Mouse (Mus musculus) heart, adult 2 months (tissue): Measurements from ENCODE around the gene Mogat1. TPM values are rescaled to one million over a fixed set of nuclear protein-coding genes. Genes with fewer than 3 reads are reported as not detected.
A peak's percentile ranks its signal among the peaks of the same experiment; 100 is the strongest.

Experiments
- DNase-seq, 2 experiments: peaks; one replicate each; pipeline ENCODE4 v3.0.0; 2021
- H3K27ac ChIP-seq: fragments of 200-600 bp; 2 replicates; pipeline ENCODE4 v1.8.1; 2022
- H3K27me3 ChIP-seq: fragments of 200-500 bp; 2 replicates; pipeline ENCODE4 v1.6.1; 2012; ENCODE audit warnings: mild to moderate bottlenecking, low read length, inconsistent platforms, mixed read lengths; ENCODE audit not compliant: control insufficient read depth, insufficient read depth
- H3K36me3 ChIP-seq: fragments of 200-500 bp; 2 replicates; pipeline ENCODE4 v1.6.1; 2012; ENCODE audit warnings: low read length, inconsistent platforms; ENCODE audit not compliant: control insufficient read depth, insufficient read depth
- H3K4me1 ChIP-seq: fragments of 200-500 bp; 2 replicates; pipeline ENCODE4 v1.6.1; 2011; ENCODE audit warnings: low read length; ENCODE audit not compliant: control insufficient read depth, insufficient read depth
- H3K4me3 ChIP-seq: fragments of 200-600 bp; 2 replicates; pipeline ENCODE4 v1.8.1; 2022
- H3K79me2 ChIP-seq: fragments of 200-500 bp; replicated peaks from 2 replicates; pipeline ENCODE4 v1.6.1; 2012; ENCODE audit warnings: mild to moderate bottlenecking, inconsistent platforms, low read length, moderate library complexity, mixed read lengths; ENCODE audit not compliant: control insufficient read depth, insufficient read depth
- H3K9ac ChIP-seq: fragments of 200-500 bp; 2 replicates; pipeline ENCODE4 v1.6.1; 2012; ENCODE audit warnings: low read depth, mild to moderate bottlenecking, control low read depth, inconsistent platforms, low read length, mixed read lengths
- CTCF ChIP-seq: fragments of 200-600 bp; IDR thresholded peaks from 2 replicates; pipeline ENCODE4 v1.8.1; 2022; ENCODE audit warnings: antibody characterized with exemption, mild to moderate bottlenecking, moderate library complexity
- EP300 ChIP-seq: fragments of 200-500 bp; IDR thresholded peaks from 2 replicates; pipeline ENCODE4 v1.6.1; 2011; ENCODE audit warnings: low read depth, low read length, control low read depth; ENCODE audit not compliant: insufficient read depth
- POLR2A ChIP-seq: fragments of 200-500 bp; IDR thresholded peaks from 2 replicates; pipeline ENCODE4 v1.6.1; 2011; ENCODE audit warnings: mild to moderate bottlenecking, low read depth, low read length, control low read depth; ENCODE audit not compliant: insufficient read depth
- WGBS: fragments of 180-500 bp; shearing (Covaris S2); methylation state at CpG from one replicate; pipeline ENCODE4 v1.1.7; 2018; 5-methylcytosine and 5-hydroxymethylcytosine counted together
- intact Hi-C: fragments of 180-260 bp; cut with DNase I; formaldehyde crosslinking; loops from one replicate; pipeline ENCODE4 v1.15.1; 2025
- polyA plus RNA-seq: library from polyadenylated mRNA; depleted of rRNA; stranded (reverse); fragments of >200 nt; gene quantifications from 2 replicates; pipeline ENCODE4 v1.2.3, GENCODE M21; 2012; rRNA removed
- total RNA-seq, 2 experiments: library from RNA; stranded (reverse); gene quantifications; 2 replicates each; pipeline ENCODE4 v1.2.3; 2021

Gene Mogat1
- total and polyA plus RNA-seq, 3 experiments = 3.1 TPM; not detected in 2

- peaks cover 5% of the 10 kb centered on the region for H3K4me1 ChIP-seq
- no peak overlapping the region for H3K4me3 ChIP-seq
- intact Hi-C loops = no loop called here
- DNase-seq = no peak
- WGBS = 22% methylated on average over 6 of the region's 6 CpGs
- TF ChIP-seq EP300 (no peak), CTCF (no peak), POLR2A (no peak)
- H3K27ac ChIP-seq = no peak overlapping the region
- H3K27me3 ChIP-seq = no peaks in the 10 kb centered on the region
- H3K9ac ChIP-seq = no peak overlapping the region
- H3K36me3 ChIP-seq = no peaks in the 10 kb centered on the region
- no peaks in the 10 kb centered on the region for H3K79me2 ChIP-seq
These were observed 56.6 kb downstream of the Mogat1 start for GRCm38 (mm10) chr1:78567421-78567820.

- Histone ChIP-seq H3K27ac (peak overlapping the region; percentile 17), H3K27me3 (no peaks in the 10 kb centered on the region), H3K9ac (no peak overlapping the region), H3K4me1 (peaks cover 5% of the 10 kb centered on the region), H3K4me3 (no peak overlapping the region), H3K79me2 (no peaks in the 10 kb centered on the region), H3K36me3 (no peaks in the 10 kb centered on the region)
- intact Hi-C loops = no loop called here
- 19% methylated on average over 8 of the region's 8 CpGs for WGBS
- TF ChIP-seq POLR2A (no peak), EP300 (no peak), CTCF (no peak)
- peak; percentile 30 to 57 for DNase-seq
These were observed 57.2 kb downstream of the Mogat1 start for GRCm38 (mm10) chr1:78567834-78568507.

DNA sequence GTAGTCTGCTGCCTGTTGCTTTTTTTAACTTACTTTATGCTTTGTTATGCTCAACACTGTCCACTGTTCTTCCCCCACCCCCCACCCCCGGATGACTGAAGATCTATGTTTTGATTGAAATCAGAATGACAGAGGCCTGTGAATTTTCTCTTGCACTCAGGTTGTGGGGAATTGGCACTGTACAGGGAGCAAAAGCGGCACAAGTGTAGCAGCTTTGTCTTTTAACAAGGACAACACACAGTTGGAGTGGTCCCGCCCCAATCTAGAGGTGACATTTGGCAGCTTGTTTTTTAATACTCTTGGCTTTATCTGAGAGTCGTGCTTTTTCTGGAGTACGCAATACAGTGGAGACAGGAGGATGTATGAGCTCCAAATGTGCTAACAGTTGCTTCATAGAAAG is 58.8 kb downstream of the Mogat1 start:
- Histone ChIP-seq H3K79me2 (no peaks in the 10 kb centered on the region), H3K4me3 (no peak overlapping the region), H3K36me3 (no peaks in the 10 kb centered on the region), H3K27me3 (no peaks in the 10 kb centered on the region), H3K9ac (no peak overlapping the region), H3K4me1 (peaks cover 5% of the 10 kb centered on the region), H3K27ac (no peak overlapping the region)
- 42% methylated on average over 5 of the region's 5 CpGs for WGBS
- peak in 1 of 2 experiments; percentile 3 for DNase-seq
- TF ChIP-seq POLR2A = no peak
- no peak for TF ChIP-seq CTCF
- TF ChIP-seq EP300 = no peak
- intact Hi-C loops = no loop called here

- TF ChIP-seq CTCF = no peak
- no peak for TF ChIP-seq EP300
- no peak for TF ChIP-seq POLR2A
- no peak overlapping the region for H3K9ac ChIP-seq
- no peak overlapping the region for H3K4me3 ChIP-seq
- no peak for DNase-seq
- WGBS = 22% methylated on average over 2 of the region's 2 CpGs
- no peaks in the 10 kb centered on the region for H3K79me2 ChIP-seq
- H3K4me1 ChIP-seq = no peaks in the 10 kb centered on the region
- H3K27me3 ChIP-seq = no peaks in the 10 kb centered on the region
- H3K27ac ChIP-seq = no peak overlapping the region
- no peaks in the 10 kb centered on the region for H3K36me3 ChIP-seq
- intact Hi-C loops = no loop called here
These were observed 74.3 kb downstream of the Mogat1 start for GRCm38 (mm10) chr1:78585080-78585479.

GRCm38 (mm10) chr1:78586986-78587385 is 76.2 kb downstream of the Mogat1 start:
- no peak for TF ChIP-seq EP300
- TF ChIP-seq CTCF = no peak
- no peak for TF ChIP-seq POLR2A
- intact Hi-C loops = no loop called here
- DNase-seq = no peak
- H3K9ac ChIP-seq = no peak overlapping the region
- H3K4me1 ChIP-seq = no peaks in the 10 kb centered on the region
- no peaks in the 10 kb centered on the region for H3K79me2 ChIP-seq
- no peak overlapping the region for H3K4me3 ChIP-seq
- H3K27me3 ChIP-seq = no peaks in the 10 kb centered on the region
- 37% methylated on average over 4 of the region's 4 CpGs for WGBS
- H3K27ac ChIP-seq = no peak overlapping the region
- H3K36me3 ChIP-seq = no peaks in the 10 kb centered on the region

Other genes starting within 250 kb of the Mogat1 start
- under 1 TPM in 1 of 2 experiments, not detected in 1; 0.09 TPM for gene Sgpp2, start 200.6 kb upstream of the Mogat1 start, total RNA-seq
- 0.26 and 0.31 TPM in 2 replicates for gene Sgpp2, start 200.6 kb upstream of the Mogat1 start, polyA plus RNA-seq
- 10 to 100 TPM; 46.7 to 49.1 TPM for gene Farsb, start 22.1 kb upstream of the Mogat1 start, total RNA-seq
- gene Farsb, start 22.1 kb upstream of the Mogat1 start, polyA plus RNA-seq = 18.6 and 40.5 TPM in 2 replicates
- gene BC035947, start 1.2 kb downstream of the Mogat1 start, total RNA-seq = not detected
- 0.08 TPM in 1 of 2 replicates, not detected in the other for gene BC035947, start 1.2 kb downstream of the Mogat1 start, polyA plus RNA-seq
- 1 to 10 TPM; 4.4 to 6.6 TPM for gene Acsl3, start 146.8 kb downstream of the Mogat1 start, total RNA-seq
- 2.6 and 4.5 TPM in 2 replicates for gene Acsl3, start 146.8 kb downstream of the Mogat1 start, polyA plus RNA-seq
- 1 to 10 TPM in 1 of 2 experiments, under 1 TPM in 1; 0.97 to 1.1 TPM for gene Utp14b, start 147.0 kb downstream of the Mogat1 start, total RNA-seq
- 0.23 TPM in 2 replicates for gene Utp14b, start 147.0 kb downstream of the Mogat1 start, polyA plus RNA-seq